Mouse (Mus musculus) forebrain, embryonic 16.5 days (tissue): ENCODE data around the gene Kif5c. TPM values are rescaled to one million over a fixed set of nuclear protein-coding genes. Genes with fewer than 3 reads are reported as not detected.

ENCODE experiments used
- ATAC-seq: fragments of 200-750 bp; cut with Nextera tagmentation; 2 replicates; pipeline ENCODE4 v1.8.0; 2017; ENCODE audit warnings: mild to moderate bottlenecking, moderate library complexity
- H3K27ac ChIP-seq: fragments of 300-500 bp; sonication (generic); 2 replicates; pipeline ENCODE4 v1.5.1; 2014; ENCODE audit warnings: low read length, control low read depth
- H3K27me3 ChIP-seq: fragments of 300-500 bp; sonication (generic); replicated peaks from 2 replicates; pipeline ENCODE4 v1.6.1; 2014; ENCODE audit warnings: low read length; ENCODE audit not compliant: control insufficient read depth, insufficient read depth
- H3K36me3 ChIP-seq: fragments of 300-500 bp; sonication (generic); 2 replicates; pipeline ENCODE4 v1.6.1; 2014; ENCODE audit not compliant: control insufficient read depth, insufficient read depth
- H3K4me1 ChIP-seq: fragments of 300-500 bp; sonication (generic); replicated peaks from 2 replicates; pipeline ENCODE4 v1.6.1; 2014; ENCODE audit warnings: low read length; ENCODE audit not compliant: control insufficient read depth, insufficient read depth
- H3K4me2 ChIP-seq: fragments of 300-500 bp; sonication (generic); 2 replicates; pipeline ENCODE4 v1.6.1; 2014; ENCODE audit warnings: mild to moderate bottlenecking, low read length, control low read depth
- H3K4me3 ChIP-seq: fragments of 300-500 bp; sonication (generic); replicated peaks from 2 replicates; pipeline ENCODE4 v1.5.1; 2014; ENCODE audit warnings: mild to moderate bottlenecking, low read length, control low read depth
- H3K9ac ChIP-seq: fragments of 300-500 bp; sonication (generic); replicated peaks from 2 replicates; pipeline ENCODE4 v1.6.1; 2014; ENCODE audit warnings: low read depth, low read length, control low read depth
- H3K9me3 ChIP-seq: fragments of 300-500 bp; sonication (generic); 2 replicates; pipeline ENCODE4 v1.6.1; 2016; ENCODE audit warnings: low read length; ENCODE audit not compliant: control insufficient read depth
- WGBS: fragments of 180-500 bp; shearing (Covaris S2); extraction: QIAGEN DNeasy Blood & Tissue Kit; methylation state at CpG from one replicate; pipeline ENCODE4 v1.1.7; 2014; 5-methylcytosine and 5-hydroxymethylcytosine counted together
- polyA plus RNA-seq: library from polyadenylated mRNA; unstranded; fragments of >200 nt; fragmentation: Nextera tagmentation; extraction: Ambion mirVana; gene quantifications from 2 replicates; pipeline ENCODE4 v1.2.1, GENCODE M21; 2015

The Kif5c gene
- polyA plus RNA-seq, 1 experiment from 2014 or later: 180 TPM

DNA sequence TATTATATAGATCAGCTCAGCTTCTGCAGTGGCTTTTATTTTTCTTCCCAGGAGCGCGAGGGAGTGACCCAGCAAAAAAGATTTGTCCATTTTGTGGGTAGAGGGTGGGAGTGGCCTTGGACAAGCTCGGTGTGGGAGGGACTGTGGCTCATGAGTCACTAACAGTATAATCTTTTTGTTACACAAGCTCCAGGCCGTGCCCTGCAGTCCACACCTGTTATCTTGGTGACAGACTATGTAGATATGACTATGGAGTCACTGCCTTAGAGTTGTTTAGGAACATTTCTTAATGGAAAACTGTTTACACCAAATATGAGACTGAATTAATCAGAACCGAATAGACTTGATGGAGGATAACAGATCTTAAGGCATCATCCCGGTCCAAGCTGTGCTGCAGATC is 194.9 kb downstream of the Kif5c start:
- Histone ChIP-seq H3K4me1 (peaks cover 11% of the 10 kb centered on the region), H3K4me3 (no peak overlapping the region), H3K9me3 (no peaks in the 10 kb centered on the region), H3K9ac (no peak overlapping the region), H3K4me2 (no peak overlapping the region), H3K36me3 (no peaks in the 10 kb centered on the region), H3K27me3 (no peaks in the 10 kb centered on the region; the same call in 1 of the 2 replicates), H3K27ac (no peak overlapping the region)
- 78% methylated on average over 6 of the region's 6 CpGs for WGBS
- ATAC-seq: no peak

DNA sequence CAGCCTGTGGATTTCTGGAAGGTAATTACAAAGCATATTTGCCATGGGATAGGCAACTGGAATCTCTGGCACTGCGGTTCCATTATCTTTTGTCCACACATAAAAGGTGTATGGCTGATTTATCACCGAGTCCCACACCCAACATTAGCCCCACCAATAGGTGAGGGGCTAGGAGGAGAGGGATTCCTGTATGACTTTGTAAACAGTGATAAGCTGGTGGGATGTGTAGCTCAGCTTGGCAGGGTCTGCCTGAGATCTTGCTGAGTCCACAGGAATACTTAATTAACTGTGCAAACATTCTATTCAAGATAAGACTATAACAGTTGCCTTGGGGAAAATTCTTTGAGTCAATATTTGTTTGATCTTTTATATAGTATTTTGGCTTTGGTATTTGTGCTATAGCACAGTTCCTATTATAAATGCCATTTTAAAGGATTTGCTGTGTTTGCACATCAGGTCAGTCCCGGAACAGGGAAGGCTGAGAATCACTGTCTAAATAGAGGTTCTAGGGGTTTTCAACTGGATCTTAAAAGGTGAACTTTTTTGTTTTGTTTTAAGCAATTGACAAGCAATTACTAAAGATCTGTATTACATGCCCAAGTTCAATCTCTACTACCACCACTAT is 196.7 kb downstream of the Kif5c start:
- Histone ChIP-seq H3K9ac (no peak overlapping the region), H3K27me3 (no peaks in the 10 kb centered on the region; the same call in 1 of the 2 replicates), H3K27ac (no peak overlapping the region), H3K4me2 (no peak overlapping the region), H3K36me3 (no peaks in the 10 kb centered on the region), H3K4me1 (peaks cover 11% of the 10 kb centered on the region), H3K4me3 (no peak overlapping the region), H3K9me3 (no peaks in the 10 kb centered on the region)
- 78% methylated on average over 3 of the region's 3 CpGs for WGBS
- no peak for ATAC-seq

DNA sequence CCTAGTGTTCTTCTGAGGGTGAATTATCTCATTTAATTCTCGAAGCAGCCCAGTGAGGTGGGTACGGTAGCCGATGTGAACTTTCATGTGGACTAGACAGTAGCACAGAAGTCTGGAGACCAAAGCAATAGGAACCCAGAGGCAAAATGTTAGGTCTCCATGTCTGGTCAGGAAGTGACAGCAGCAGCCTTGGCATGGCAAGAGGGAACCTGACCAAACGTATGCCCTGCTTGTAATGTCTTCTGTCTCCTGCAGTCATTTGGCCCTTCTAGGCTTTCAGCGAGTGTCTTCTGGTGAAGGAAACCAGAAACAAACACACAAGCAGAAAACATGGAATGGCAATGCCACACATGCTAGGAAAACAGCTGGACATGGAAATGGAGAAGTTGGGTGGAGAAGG is 197.5 kb downstream of the Kif5c start:
- no peak overlapping the region for H3K9ac ChIP-seq
- no peak overlapping the region for H3K27ac ChIP-seq
- no peaks in the 10 kb centered on the region for H3K36me3 ChIP-seq
- H3K4me1 ChIP-seq: peaks cover 9% of the 10 kb centered on the region
- H3K27me3 ChIP-seq: no peaks in the 10 kb centered on the region; the same call in 1 of the 2 replicates
- WGBS: 97% methylated on average over 5 of the region's 5 CpGs
- H3K4me3 ChIP-seq: no peak overlapping the region
- no peaks in the 10 kb centered on the region for H3K9me3 ChIP-seq
- no peak for ATAC-seq
- H3K4me2 ChIP-seq: no peak overlapping the region

DNA sequence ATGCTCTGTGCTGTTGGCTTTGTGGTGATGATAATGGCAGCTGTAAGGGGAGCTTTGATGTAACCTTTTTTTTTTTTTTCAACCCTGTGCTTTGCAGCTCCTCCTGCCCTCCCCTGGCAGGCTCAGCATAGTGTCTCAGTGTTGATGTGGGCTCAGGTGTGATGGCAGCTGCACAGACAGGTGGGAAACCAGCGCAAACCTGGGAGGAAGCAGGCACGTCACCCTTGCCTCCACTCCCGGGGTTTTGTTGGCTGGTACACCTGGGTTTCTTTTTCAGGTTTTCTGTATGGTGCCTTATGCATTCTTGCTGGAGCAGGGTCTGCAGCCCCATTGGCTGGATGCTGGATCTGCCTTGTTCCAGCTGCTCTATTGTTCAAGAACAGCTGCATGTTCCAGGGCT is 198.1 kb downstream of the Kif5c start:
- H3K9ac ChIP-seq: no peak overlapping the region
- no peaks in the 10 kb centered on the region for H3K9me3 ChIP-seq
- ATAC-seq: no peak
- no peaks in the 10 kb centered on the region; the same call in 1 of the 2 replicates for H3K27me3 ChIP-seq
- no peak overlapping the region for H3K27ac ChIP-seq
- H3K4me1 ChIP-seq: peaks cover 3% of the 10 kb centered on the region
- no peaks in the 10 kb centered on the region for H3K36me3 ChIP-seq
- 89% methylated on average over 3 of the region's 3 CpGs for WGBS
- H3K4me2 ChIP-seq: no peak overlapping the region
- H3K4me3 ChIP-seq: no peak overlapping the region

DNA sequence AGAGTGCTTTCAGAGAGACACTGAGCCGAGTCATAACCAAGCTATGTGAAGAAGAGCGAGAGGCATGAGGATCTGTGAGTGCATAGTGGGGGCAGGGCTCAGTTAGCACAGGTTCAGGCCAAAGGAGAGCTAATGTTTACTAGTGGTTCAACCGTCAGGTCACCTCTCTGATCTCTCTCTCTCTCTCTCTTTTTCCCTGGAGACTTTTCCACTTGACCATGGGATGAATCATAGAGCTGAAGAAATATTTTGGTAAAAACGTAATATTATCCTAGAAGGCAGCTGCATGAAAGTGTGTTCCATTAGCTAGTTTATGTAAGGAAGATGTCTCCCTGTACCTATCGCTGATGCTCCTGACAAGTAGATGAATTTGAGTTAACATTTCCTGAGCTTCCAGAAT is 199.0 kb downstream of the Kif5c start:
- 90% methylated on average over 5 of the region's 5 CpGs for WGBS
- no peak for ATAC-seq
- Histone ChIP-seq H3K36me3 (no peaks in the 10 kb centered on the region), H3K4me2 (no peak overlapping the region), H3K9ac (no peak overlapping the region), H3K9me3 (no peaks in the 10 kb centered on the region), H3K27ac (no peak overlapping the region), H3K4me3 (no peak overlapping the region), H3K4me1 (no peaks in the 10 kb centered on the region), H3K27me3 (no peaks in the 10 kb centered on the region; the same call in 1 of the 2 replicates)

DNA sequence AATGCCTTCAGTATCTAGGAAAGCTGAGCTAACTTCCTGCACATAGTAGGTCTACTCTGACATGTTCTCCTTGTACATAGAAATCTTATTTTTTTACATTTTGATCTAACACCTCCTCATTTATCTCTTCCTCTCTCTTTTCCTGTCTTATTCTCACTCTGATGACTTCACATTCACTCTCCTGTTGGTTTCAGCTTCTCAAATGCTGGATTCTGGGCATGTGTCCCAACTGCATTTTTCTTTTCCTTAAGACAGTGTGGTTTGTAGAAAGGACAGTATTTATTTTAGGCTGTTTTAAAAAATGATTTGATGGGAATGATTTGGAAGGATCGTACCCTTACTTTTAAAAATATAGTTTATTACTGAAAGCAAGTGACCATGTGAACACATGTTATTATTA is 203.2 kb downstream of the Kif5c start:
- Histone ChIP-seq H3K4me3 (no peak overlapping the region), H3K36me3 (no peaks in the 10 kb centered on the region), H3K4me1 (no peaks in the 10 kb centered on the region), H3K9ac (no peak overlapping the region), H3K9me3 (no peaks in the 10 kb centered on the region), H3K4me2 (no peak overlapping the region), H3K27ac (no peak overlapping the region), H3K27me3 (no peaks in the 10 kb centered on the region)
- no peak for ATAC-seq
- WGBS: 95% methylated on average over 1 of the region's 1 CpGs

Other genes with a start within 250 kb of the Kif5c start
- gene Epc2, start 167.8 kb upstream of the Kif5c start, polyA plus RNA-seq: 13.7 and 15.6 TPM in 2 replicates
- gene Lypd6b, start 168.4 kb downstream of the Kif5c start, polyA plus RNA-seq: 8.7 and 12.4 TPM in 2 replicates